Mouse (Mus musculus) MEL (cell line): ENCODE data around the gene Hagh. TPM values are rescaled to one million over a fixed set of nuclear protein-coding genes. Genes with fewer than 3 reads are reported as not detected.

Experiments
- DNase-seq: peaks from one replicate; pipeline ENCODE4 v3.0.0; 2011; ENCODE audit warnings: low read depth, low spot score
- H3K27ac ChIP-seq: 2 replicates; pipeline ENCODE4 v1.5.1; 2012; ENCODE audit warnings: low read depth, mild to moderate bottlenecking, control low read depth, low read length, moderate library complexity; ENCODE audit not compliant: control insufficient read depth
- H3K27me3 ChIP-seq, 2 experiments: fragments of 150-350 bp in 1 of 2; sonication (generic) in 1 of 2; 2 replicates each; pipeline ENCODE4 v1.6.1; 2012; ENCODE audit warnings: low read length in 2 of 2, mild to moderate bottlenecking in 2 of 2, improper control_type of control experiment in 1 of 2, moderate library complexity in 1 of 2; ENCODE audit not compliant: insufficient read depth in 2 of 2, control insufficient read depth in 1 of 2
- H3K36me3 ChIP-seq, 2 experiments: 2 replicates each; pipeline ENCODE4 v1.6.1; 2012 to 2014; ENCODE audit warnings: low read length in 2 of 2, improper control_type of control experiment in 1 of 2, inconsistent platforms in 1 of 2, mild to moderate bottlenecking in 1 of 2; ENCODE audit not compliant: insufficient read depth in 2 of 2, control insufficient read depth in 1 of 2
- H3K4me1 ChIP-seq, 2 experiments: fragments of 150-350 bp in 1 of 2; sonication (generic) in 1 of 2; 2 replicates each; pipeline ENCODE4 v1.6.1; 2012; ENCODE audit warnings: low read length in 2 of 2, improper control_type of control experiment in 1 of 2, mild to moderate bottlenecking in 1 of 2; ENCODE audit not compliant: insufficient read depth in 2 of 2, control insufficient read depth in 1 of 2
- H3K4me3 ChIP-seq, 2 experiments: fragments of 150-350 bp in 1 of 2; sonication (generic) in 1 of 2; 2 replicates each; pipeline ENCODE4 v1.5.1; 2012; ENCODE audit warnings: low read depth in 2 of 2, low read length in 2 of 2, mild to moderate bottlenecking in 2 of 2, moderate library complexity in 2 of 2, control low read depth in 1 of 2, improper control_type of control experiment in 1 of 2; ENCODE audit not compliant: control insufficient read depth in 1 of 2, insufficient read depth in 1 of 2
- H3K79me2 ChIP-seq: 2 replicates; pipeline ENCODE4 v1.6.1; 2012; ENCODE audit warnings: mild to moderate bottlenecking, low read length, moderate library complexity; ENCODE audit not compliant: control insufficient read depth, poor library complexity, insufficient read depth
- H3K9ac ChIP-seq: 2 replicates; pipeline ENCODE4 v1.6.1; 2012; ENCODE audit warnings: low read depth, mild to moderate bottlenecking, control low read depth, low read length, moderate library complexity; ENCODE audit not compliant: control insufficient read depth, poor library complexity, severe bottlenecking
- H3K9me3 ChIP-seq: fragments of 150-350 bp; sonication (generic); replicated peaks from 2 replicates; pipeline ENCODE4 v1.6.1; 2012; ENCODE audit warnings: mild to moderate bottlenecking, low read length, improper control_type of control experiment, moderate library complexity; ENCODE audit not compliant: insufficient read depth
- BHLHE40 ChIP-seq: IDR thresholded peaks from 2 replicates; pipeline ENCODE4 v1.6.1; 2012; ENCODE audit warnings: low read depth, mild to moderate bottlenecking, inconsistent platforms, low read length, improper control_type of control experiment, borderline replicate concordance
- CHD2 ChIP-seq: IDR thresholded peaks from 2 replicates; pipeline ENCODE4 v1.6.1; 2011; ENCODE audit warnings: low read length, improper control_type of control experiment
- CTCF ChIP-seq, 3 experiments: IDR thresholded peaks in 2 of 3; conservative IDR thresholded peaks in 1 of 3; 2 replicates each; pipeline ENCODE4 v1.5.1; 2011 to 2012; ENCODE audit warnings: low read length in 3 of 3, low read depth in 2 of 3, mild to moderate bottlenecking in 2 of 3, improper control_type of control experiment in 1 of 3, inconsistent platforms in 1 of 3, mixed read lengths in 1 of 3, moderate library complexity in 1 of 3; ENCODE audit not compliant: control insufficient read depth in 1 of 3, insufficient read depth in 1 of 3, poor library complexity in 1 of 3, severe bottlenecking in 1 of 3
- EP300 ChIP-seq, 2 experiments: IDR thresholded peaks; 2 replicates each; pipeline ENCODE4 v1.6.1; 2011; ENCODE audit warnings: improper control_type of control experiment in 2 of 2, low read length in 2 of 2, low read depth in 1 of 2, mild to moderate bottlenecking in 1 of 2
- GABPA ChIP-seq: IDR thresholded peaks from 2 replicates; pipeline ENCODE4 v1.6.1; 2012; ENCODE audit warnings: low read depth, mild to moderate bottlenecking, inconsistent platforms, low read length, improper control_type of control experiment, moderate library complexity
- GATA1 ChIP-seq: IDR thresholded peaks from 2 replicates; pipeline ENCODE4 v1.6.1; 2011; ENCODE audit warnings: low read depth, low read length, improper control_type of control experiment
- JUND ChIP-seq: IDR thresholded peaks from 2 replicates; pipeline ENCODE4 v1.6.1; 2011; ENCODE audit warnings: low read depth, mild to moderate bottlenecking, improper control_type of control experiment, low read length
- MAX ChIP-seq: IDR thresholded peaks from 2 replicates; pipeline ENCODE4 v1.6.1; 2011; ENCODE audit warnings: low read length, improper control_type of control experiment
- MXI1 ChIP-seq: IDR thresholded peaks from 2 replicates; pipeline ENCODE4 v1.6.1; 2011; ENCODE audit warnings: mild to moderate bottlenecking, low read depth, low read length, improper control_type of control experiment
- MYC ChIP-seq: IDR thresholded peaks from 2 replicates; pipeline ENCODE4 v1.6.1; 2011; ENCODE audit warnings: low read depth, mild to moderate bottlenecking, low read length, improper control_type of control experiment, moderate library complexity
- NRF1 ChIP-seq: IDR thresholded peaks from 2 replicates; pipeline ENCODE4 v1.6.1; 2014; ENCODE audit warnings: low read depth, mild to moderate bottlenecking, inconsistent platforms, low read length, improper control_type of control experiment, moderate library complexity; ENCODE audit not compliant: poor library complexity, insufficient read depth, severe bottlenecking
- TAL1 ChIP-seq: IDR thresholded peaks from 2 replicates; pipeline ENCODE4 v1.6.1; 2012; ENCODE audit warnings: mild to moderate bottlenecking, inconsistent platforms, low read length, moderate library complexity, mixed read lengths
- TCF12 ChIP-seq: IDR thresholded peaks from 2 replicates; pipeline ENCODE4 v1.6.1; 2014; ENCODE audit warnings: low read depth, mild to moderate bottlenecking, inconsistent platforms, low read length, improper control_type of control experiment, moderate library complexity
- USF2 ChIP-seq, 2 experiments: IDR thresholded peaks; 2 replicates each; pipeline ENCODE4 v1.6.1; 2011 to 2012; ENCODE audit warnings: improper control_type of control experiment in 2 of 2, low read length in 2 of 2, borderline replicate concordance in 1 of 2, inconsistent platforms in 1 of 2, low read depth in 1 of 2, mild to moderate bottlenecking in 1 of 2; ENCODE audit not compliant: insufficient read depth in 1 of 2
- ZMIZ1 ChIP-seq: IDR thresholded peaks from 2 replicates; pipeline ENCODE4 v1.6.1; 2012; ENCODE audit warnings: low read depth, mild to moderate bottlenecking, inconsistent platforms, low read length, improper control_type of control experiment, moderate library complexity
- polyA plus RNA-seq, 2 experiments: library from polyadenylated mRNA; stranded (reverse) in 1 of 2; unstranded in 1 of 2; fragments of >175 nt in 1 of 2; fragments of >200 nt in 1 of 2; gene quantifications; 2 replicates each; pipeline versions ENCODE4 v1.2.1 to v1.2.4; 2012; ENCODE audit warnings: low replicate concordance in 2 of 2, low read depth in 1 of 2; ENCODE audit not compliant: insufficient read length in 2 of 2, insufficient read depth in 1 of 2, missing spikeins in 1 of 2
- total RNA-seq: library from RNA; depleted of rRNA; stranded (reverse); fragments of 300-350 nt; gene quantifications from 2 replicates; pipeline ENCODE4 v1.2.3, GENCODE M21; 2012

Hagh gene
- total and polyA plus RNA-seq, 3 experiments = 37.5 to 49.6 TPM; not detected in 1

DNA sequence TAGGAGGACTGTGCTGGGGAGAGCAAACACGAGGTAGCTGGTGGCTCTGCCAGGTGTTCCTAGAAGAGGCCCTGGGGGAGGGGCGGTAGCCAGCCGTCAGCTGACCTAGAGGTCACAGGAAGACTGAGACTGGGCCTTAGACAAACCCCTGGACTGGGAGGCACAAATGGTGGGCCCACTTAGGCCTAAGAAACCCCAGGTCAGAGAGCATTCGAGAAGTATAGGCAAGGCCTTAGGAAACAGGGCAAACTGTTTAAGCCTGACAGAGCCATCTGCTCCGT is 38.1 kb downstream of the Hagh start:
- Histone ChIP-seq H3K27me3 (peaks cover 0 to 2% of the 10 kb centered on the region in 2 experiments; a peak in 2 of 4 replicates), H3K27ac (no peak overlapping the region), H3K36me3 (no peaks in the 10 kb centered on the region; a peak in 1 of 4 replicates), H3K9me3 (no peaks in the 10 kb centered on the region), H3K9ac (no peak overlapping the region), H3K79me2 (no peaks in the 10 kb centered on the region), H3K4me1 (no peaks in the 10 kb centered on the region), H3K4me3 (no peak overlapping the region)
- no peak for DNase-seq
- TF ChIP-seq JUND = no peak
- no peak for TF ChIP-seq ZMIZ1
- no peak for TF ChIP-seq TCF12
- no peak for TF ChIP-seq MXI1
- no peak for TF ChIP-seq NRF1

DNA sequence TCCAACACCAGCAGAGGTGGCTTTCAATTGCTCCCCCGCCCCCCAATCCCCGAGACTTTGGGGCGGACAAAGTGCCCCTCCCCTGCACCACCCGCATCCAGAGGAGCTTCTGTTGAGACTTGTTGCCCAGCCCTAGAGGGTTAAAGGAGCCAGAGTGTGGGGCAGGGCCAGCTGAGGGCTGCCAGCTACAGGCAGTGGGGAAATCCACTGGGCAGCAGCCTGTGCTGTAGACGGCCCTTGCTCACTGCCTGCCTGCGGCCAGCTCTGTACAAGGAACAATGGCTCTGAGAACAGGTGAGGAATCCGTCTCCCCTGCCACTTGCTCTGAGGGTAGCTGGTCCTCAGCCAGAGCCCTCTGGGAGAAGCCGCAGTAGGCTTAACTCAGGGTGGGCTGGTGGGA is 38.6 kb downstream of the Hagh start:
- no peak overlapping the region for H3K27ac ChIP-seq
- H3K4me1 ChIP-seq = no peaks in the 10 kb centered on the region
- no peaks in the 10 kb centered on the region for H3K79me2 ChIP-seq
- no peak overlapping the region for H3K9ac ChIP-seq
- no peaks in the 10 kb centered on the region for H3K9me3 ChIP-seq
- peaks cover 0 to 2% of the 10 kb centered on the region in 2 experiments; a peak in 2 of 4 replicates for H3K27me3 ChIP-seq
- no peaks in the 10 kb centered on the region; a peak in 1 of 4 replicates for H3K36me3 ChIP-seq
- no peak for DNase-seq
- H3K4me3 ChIP-seq = no peak overlapping the region
- TF ChIP-seq CHD2 (no peak), GABPA (no peak), MXI1 (no peak), MYC (no peak), TAL1 (no peak), NRF1 (no peak), MAX (no peak), CTCF (IDR thresholded peaks at IDR 0.05 in 2 of 3, conservative IDR thresholded peaks at IDR 0.05 in 1 of 3; ENCODE audit: control insufficient read depth in 1 of 3, insufficient read depth in 1 of 3, low read depth in 2 of 3, low read length in 3 of 3, poor library complexity in 1 of 3, severe bottlenecking in 1 of 3) (no peak), BHLHE40 (no peak), USF2 (IDR thresholded peaks at IDR 0.05; ENCODE audit: borderline replicate concordance in 1 of 2, insufficient read depth in 1 of 2, low read depth in 1 of 2, low read length in 2 of 2) (no peak), EP300 (IDR thresholded peaks at IDR 0.05; ENCODE audit: low read depth in 1 of 2, low read length in 2 of 2) (no peak), GATA1 (no peak)
